Mouse (Mus musculus) midbrain, embryonic 11.5 days (tissue): ENCODE measurements around the gene Rprd1b. TPM values are rescaled to one million over a fixed set of nuclear protein-coding genes. Genes with fewer than 3 reads are reported as not detected.

Experiments
- ATAC-seq: fragments of 200-750 bp; cut with Nextera tagmentation; 2 replicates; pipeline ENCODE4 v1.8.0; 2017; ENCODE audit warnings: moderate TSS enrichment, moderate library complexity; ENCODE audit not compliant: low FRiP score
- DNase-seq: peaks from one replicate; pipeline ENCODE4 v3.0.0; 2015; ENCODE audit warnings: low spot score; ENCODE audit errors: missing footprints
- H3K27ac ChIP-seq: fragments of 300-500 bp; sonication (generic); 2 replicates; pipeline ENCODE4 v1.5.1; 2014; ENCODE audit warnings: low read depth, low read length
- H3K27me3 ChIP-seq: fragments of 300-500 bp; sonication (generic); 2 replicates; pipeline ENCODE4 v1.6.1; 2014; ENCODE audit warnings: mild to moderate bottlenecking, low read length, moderate library complexity, mixed read lengths; ENCODE audit not compliant: control insufficient read depth, insufficient read depth
- H3K36me3 ChIP-seq: fragments of 300-500 bp; sonication (generic); 2 replicates; pipeline ENCODE4 v1.6.1; 2014; ENCODE audit warnings: mild to moderate bottlenecking, low read length, moderate library complexity, mixed read lengths; ENCODE audit not compliant: control insufficient read depth, insufficient read depth
- H3K4me1 ChIP-seq: fragments of 300-500 bp; sonication (generic); 2 replicates; pipeline ENCODE4 v1.6.1; 2014; ENCODE audit warnings: low read length; ENCODE audit not compliant: control insufficient read depth, insufficient read depth
- H3K4me2 ChIP-seq: fragments of 300-500 bp; sonication (generic); 2 replicates; pipeline ENCODE4 v1.6.1; 2014; ENCODE audit warnings: mild to moderate bottlenecking, moderate library complexity
- H3K4me3 ChIP-seq: fragments of 300-500 bp; sonication (generic); 2 replicates; pipeline ENCODE4 v1.5.1; 2014; ENCODE audit warnings: low read depth, low read length
- H3K9ac ChIP-seq: fragments of 300-500 bp; sonication (generic); 2 replicates; pipeline ENCODE4 v1.6.1; 2014; ENCODE audit warnings: low read length
- H3K9me3 ChIP-seq: fragments of 300-500 bp; sonication (generic); 2 replicates; pipeline ENCODE4 v1.6.1; 2016; ENCODE audit warnings: low read length; ENCODE audit not compliant: control insufficient read depth
- WGBS: fragments of 180-500 bp; shearing (Covaris S2); extraction: QIAGEN DNeasy Blood & Tissue Kit; methylation state at CpG from one replicate; pipeline ENCODE4 v1.1.7; 2014; 5-methylcytosine and 5-hydroxymethylcytosine counted together
- polyA plus RNA-seq: library from polyadenylated mRNA; unstranded; fragments of >200 nt; fragmentation: Nextera tagmentation; extraction: Ambion mirVana; gene quantifications from 2 replicates; pipeline ENCODE4 v1.2.1, GENCODE M21; 2014

The Rprd1b gene
- polyA plus RNA-seq, 1 experiment from 2014 or later, result 64.9 TPM

DNA sequence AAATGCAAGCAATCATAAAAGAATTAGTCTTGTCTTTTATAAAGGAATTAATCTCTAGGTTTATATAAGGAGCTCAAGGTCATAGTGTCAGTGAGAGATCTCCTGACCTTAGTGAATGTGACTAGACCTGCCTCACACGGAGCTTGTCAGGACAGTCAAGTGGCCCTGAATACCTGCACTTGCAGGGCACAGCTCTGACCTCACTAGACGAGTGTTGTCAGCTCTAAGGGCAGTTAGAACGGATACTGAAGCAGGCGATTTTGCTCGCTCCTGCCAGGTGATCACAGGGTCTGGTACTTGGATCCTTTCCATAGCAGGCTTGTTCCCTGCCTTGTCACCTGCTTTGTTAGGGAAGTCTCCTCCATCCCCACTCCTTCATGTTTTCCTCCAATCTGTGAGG lies 36.8 kb downstream of the Rprd1b start:
- no peak overlapping the region for H3K4me3 ChIP-seq
- WGBS, result 82% methylated on average over 5 of the region's 5 CpGs
- no peaks in the 10 kb centered on the region for H3K27me3 ChIP-seq
- H3K9me3 ChIP-seq, result no peaks in the 10 kb centered on the region
- DNase-seq (no peak), ATAC-seq (no peak)
- H3K27ac ChIP-seq, result no peak overlapping the region
- H3K4me1 ChIP-seq, result no peaks in the 10 kb centered on the region
- no peak overlapping the region for H3K4me2 ChIP-seq
- peaks cover 6% of the 10 kb centered on the region; the same call in 1 of the 2 replicates for H3K36me3 ChIP-seq
- no peak overlapping the region for H3K9ac ChIP-seq

- H3K27me3 ChIP-seq, result no peaks in the 10 kb centered on the region
- no peak for ATAC-seq
- no peak for DNase-seq
- H3K9ac ChIP-seq, result no peak overlapping the region
- no peaks in the 10 kb centered on the region for H3K4me1 ChIP-seq
- no peaks in the 10 kb centered on the region for H3K9me3 ChIP-seq
- H3K27ac ChIP-seq, result no peak overlapping the region
- no peak overlapping the region for H3K4me2 ChIP-seq
- H3K4me3 ChIP-seq, result no peak overlapping the region
- peaks cover 10% of the 10 kb centered on the region; the same call in 1 of the 2 replicates for H3K36me3 ChIP-seq
These were observed 38.2 kb downstream of the Rprd1b start for GRCm38 (mm10) chr2:158066456-158066855.

- 94% methylated on average over 5 of the region's 5 CpGs for WGBS
- H3K9ac ChIP-seq, result no peak overlapping the region
- no peaks in the 10 kb centered on the region for H3K27me3 ChIP-seq
- peaks cover 15% of the 10 kb centered on the region; the same call in 1 of the 2 replicates for H3K36me3 ChIP-seq
- H3K9me3 ChIP-seq, result no peaks in the 10 kb centered on the region
- H3K4me2 ChIP-seq, result no peak overlapping the region
- no peak overlapping the region for H3K27ac ChIP-seq
- no peaks in the 10 kb centered on the region for H3K4me1 ChIP-seq
- H3K4me3 ChIP-seq, result no peak overlapping the region
- ATAC-seq, result no peak
- no peak for DNase-seq
These were observed 39.0 kb downstream of the Rprd1b start for GRCm38 (mm10) chr2:158067260-158067824.

DNA sequence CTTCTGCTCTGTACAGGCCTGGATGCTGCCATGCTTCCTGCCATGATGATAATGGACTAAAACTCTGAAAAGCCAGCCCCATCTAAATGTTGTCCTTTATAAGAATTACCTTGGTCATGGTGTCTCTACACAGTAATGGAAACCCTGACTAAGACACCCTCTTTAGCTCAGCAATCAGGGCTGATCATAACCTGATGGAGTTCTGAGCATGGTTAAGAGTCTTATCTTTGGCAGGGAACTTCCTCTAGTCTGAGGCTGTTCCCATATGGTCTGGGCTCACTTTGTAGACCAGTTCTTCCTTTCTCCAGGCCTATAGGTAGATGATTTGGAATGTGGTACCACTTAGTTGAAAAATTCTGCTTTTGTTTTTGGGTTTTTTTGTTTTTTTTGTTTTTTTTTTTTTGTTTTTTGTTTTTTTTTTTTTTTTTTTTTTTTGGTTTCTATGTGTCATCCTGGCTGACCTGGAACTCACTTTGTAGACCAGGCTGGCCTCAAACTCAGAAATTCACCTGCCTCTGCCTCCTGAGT lies 40.2 kb downstream of the Rprd1b start:
- Histone ChIP-seq H3K4me2 (no peak overlapping the region), H3K27me3 (no peaks in the 10 kb centered on the region), H3K4me3 (no peak overlapping the region), H3K36me3 (peaks cover 17% of the 10 kb centered on the region), H3K4me1 (no peaks in the 10 kb centered on the region), H3K9me3 (no peaks in the 10 kb centered on the region), H3K27ac (no peak overlapping the region), H3K9ac (no peak overlapping the region)
- no peak for DNase-seq
- no peak for ATAC-seq

- Histone ChIP-seq H3K9ac (no peak overlapping the region), H3K36me3 (peaks cover 22% of the 10 kb centered on the region), H3K4me2 (no peak overlapping the region), H3K4me3 (no peak overlapping the region), H3K27ac (no peak overlapping the region), H3K9me3 (no peaks in the 10 kb centered on the region), H3K27me3 (no peaks in the 10 kb centered on the region), H3K4me1 (no peaks in the 10 kb centered on the region)
- WGBS, result 91% methylated on average over 3 of the region's 3 CpGs
- DNase-seq (no peak), ATAC-seq (no peak)
These were observed 42.8 kb downstream of the Rprd1b start for GRCm38 (mm10) chr2:158070885-158071632.

DNA sequence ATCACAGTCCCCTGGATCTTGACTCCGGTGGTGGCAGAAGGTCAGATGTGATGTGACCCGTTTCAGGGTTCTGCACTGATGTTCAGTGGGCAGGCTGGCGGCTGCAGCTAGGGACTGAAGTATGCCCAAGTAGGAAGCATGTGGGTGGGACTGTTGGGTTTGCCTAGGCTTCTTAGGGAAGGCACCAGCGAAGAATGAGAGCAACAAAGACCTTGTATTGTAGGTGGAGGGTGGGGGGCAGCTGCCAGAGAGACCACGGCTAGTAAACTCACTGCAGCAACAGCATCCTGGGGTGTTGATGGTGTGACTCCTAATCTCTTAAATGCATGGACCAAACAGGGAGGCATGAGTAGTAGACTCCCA lies 43.3 kb downstream of the Rprd1b start:
- Histone ChIP-seq H3K4me2 (no peak overlapping the region), H3K9ac (no peak overlapping the region), H3K4me1 (no peaks in the 10 kb centered on the region), H3K27ac (no peak overlapping the region), H3K4me3 (no peak overlapping the region), H3K36me3 (peaks cover 24% of the 10 kb centered on the region), H3K27me3 (no peaks in the 10 kb centered on the region), H3K9me3 (no peaks in the 10 kb centered on the region)
- DNase-seq (no peak), ATAC-seq (no peak)
- 84% methylated on average over 5 of the region's 5 CpGs for WGBS

- DNase-seq, result no peak
These were observed 46.5 kb downstream of the Rprd1b start for GRCm38 (mm10) chr2:158074835-158075234.

DNA sequence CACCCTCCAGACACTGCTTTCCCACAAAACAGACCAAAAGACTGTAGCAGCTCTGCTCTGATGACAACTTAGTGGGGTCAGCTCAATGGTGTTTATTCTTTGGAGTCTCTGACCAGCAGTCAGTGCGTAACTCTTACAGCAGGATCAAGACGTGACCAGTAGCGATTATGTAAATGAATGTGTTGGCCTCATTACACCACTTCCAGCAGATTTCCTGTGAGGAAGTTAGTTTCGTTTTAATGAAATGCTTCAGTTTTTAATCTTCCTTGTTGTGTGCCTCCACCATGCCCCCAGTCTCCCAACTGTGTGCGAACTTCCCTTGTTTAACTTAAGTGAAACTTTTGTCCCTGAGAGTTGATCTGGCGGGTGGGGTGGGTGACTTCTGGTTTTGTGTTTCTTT lies 48.4 kb downstream of the Rprd1b start:
- ATAC-seq, result no peak

More at GRCm38 (mm10) chr2:158074835-158075234, 46.5 kb downstream of the Rprd1b start:
- Histone ChIP-seq H3K9ac (no peak overlapping the region), H3K9me3 (no peaks in the 10 kb centered on the region), H3K4me1 (no peaks in the 10 kb centered on the region), H3K4me2 (no peak overlapping the region), H3K36me3 (peaks cover 23% of the 10 kb centered on the region), H3K27ac (no peak overlapping the region), H3K4me3 (no peak overlapping the region), H3K27me3 (no peaks in the 10 kb centered on the region)
- WGBS, result 92% methylated on average over 5 of the region's 5 CpGs
- no peak for ATAC-seq

GRCm38 (mm10) chr2:158077981-158078380 lies 49.7 kb downstream of the Rprd1b start:
- no peak for ATAC-seq
- Histone ChIP-seq H3K27ac (no peak overlapping the region), H3K4me2 (no peak overlapping the region), H3K27me3 (no peaks in the 10 kb centered on the region), H3K9me3 (no peaks in the 10 kb centered on the region), H3K9ac (no peak overlapping the region), H3K4me1 (no peaks in the 10 kb centered on the region), H3K36me3 (peaks cover 12% of the 10 kb centered on the region), H3K4me3 (no peak overlapping the region)
- no peak for DNase-seq
- 85% methylated on average over 2 of the region's 2 CpGs for WGBS

More for the DNA sequence above, 48.4 kb downstream of the Rprd1b start:
- Histone ChIP-seq H3K4me1 (no peaks in the 10 kb centered on the region), H3K36me3 (peaks cover 17% of the 10 kb centered on the region), H3K4me3 (no peak overlapping the region), H3K27me3 (no peaks in the 10 kb centered on the region), H3K9ac (no peak overlapping the region), H3K27ac (no peak overlapping the region), H3K9me3 (no peaks in the 10 kb centered on the region), H3K4me2 (no peak overlapping the region)
- WGBS, result 91% methylated on average over 6 of the region's 6 CpGs
- DNase-seq, result no peak
